Mouse (Mus musculus) lung, adult 2 months (tissue): ENCODE measurements around the gene Cmtr1. TPM values are rescaled to one million over a fixed set of nuclear protein-coding genes. Genes with fewer than 3 reads are reported as not detected.

ENCODE experiments used
- DNase-seq: peaks from one replicate; pipeline ENCODE4 v3.0.0; 2022
- H3K4me1 ChIP-seq: fragments of 200-500 bp; 2 replicates; pipeline ENCODE4 v1.6.1; 2011; ENCODE audit warnings: low read length; ENCODE audit not compliant: control insufficient read depth, insufficient read depth
- H3K4me3 ChIP-seq: fragments of 200-500 bp; replicated peaks from 2 replicates; pipeline ENCODE3; 2011; ENCODE audit warnings: low read depth, mild to moderate bottlenecking, control low read depth, low read length; ENCODE audit errors: extremely low read depth
- CTCF ChIP-seq: fragments of 200-500 bp; IDR thresholded peaks from 2 replicates; pipeline ENCODE4 v1.5.1; 2011; ENCODE audit warnings: mild to moderate bottlenecking, low read length, control low read depth; ENCODE audit not compliant: insufficient read depth
- POLR2A ChIP-seq: fragments of 200-500 bp; IDR thresholded peaks from 2 replicates; pipeline ENCODE4 v1.6.1; 2011; ENCODE audit warnings: low read depth, mild to moderate bottlenecking, control low read depth, low read length, borderline replicate concordance; ENCODE audit errors: extremely low read depth
- WGBS: fragments of 180-500 bp; shearing (Covaris S2); methylation state at CpG from one replicate; pipeline ENCODE4 v1.1.7; 2018; 5-methylcytosine and 5-hydroxymethylcytosine counted together
- polyA plus RNA-seq: library from polyadenylated mRNA; depleted of rRNA; stranded (reverse); fragments of >200 nt; gene quantifications from 2 replicates; pipeline ENCODE4 v1.2.3, GENCODE M21; 2012; rRNA removed

Gene Cmtr1
- polyA plus RNA-seq, 1 experiment, result 30.7 TPM

DNA sequence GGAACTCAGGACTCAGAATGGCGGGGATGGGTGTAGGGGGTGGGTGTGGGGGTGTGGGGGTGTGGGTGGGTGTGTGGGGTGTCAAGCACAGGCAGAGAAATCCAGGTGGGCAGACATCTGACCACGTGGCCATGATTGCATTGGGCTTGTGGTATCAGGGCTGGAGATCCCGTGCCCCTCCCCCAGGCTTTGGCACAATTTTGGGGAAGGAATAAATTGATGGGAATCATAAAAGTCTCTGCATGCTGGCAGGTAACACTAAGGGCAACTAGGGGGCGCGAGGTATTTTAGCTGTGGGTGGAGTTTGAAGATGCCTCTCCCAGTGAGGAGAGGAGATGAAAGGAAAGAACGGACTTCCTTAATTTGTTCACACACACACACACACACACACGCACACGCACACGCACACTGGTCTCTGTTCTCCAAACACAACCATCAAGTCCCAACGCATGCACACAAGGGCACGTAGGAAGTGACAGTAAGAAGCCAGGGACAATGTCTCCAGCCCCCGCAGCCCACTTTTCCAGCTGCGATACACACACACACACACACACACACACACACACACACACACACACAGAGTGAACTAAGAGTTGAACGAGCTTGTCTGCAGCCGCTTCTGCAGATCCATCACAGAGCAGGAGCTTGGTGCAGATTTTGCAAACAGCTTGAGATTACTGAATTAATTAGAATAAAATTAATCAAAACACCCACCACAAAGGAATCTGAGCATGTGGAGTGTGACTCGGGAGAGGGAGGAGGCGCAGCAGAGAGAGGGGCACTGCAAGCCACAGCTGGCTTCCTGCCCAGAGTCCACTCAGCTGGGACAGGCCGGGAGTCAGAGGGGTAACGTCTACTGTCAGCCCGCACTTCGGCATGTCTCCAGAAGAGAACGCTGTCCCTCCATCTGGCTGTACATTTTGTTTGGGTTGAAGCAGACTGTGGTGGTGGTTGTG, 77.7 kb downstream of the Cmtr1 start:
- no peak overlapping the region for H3K4me3 ChIP-seq
- 18% methylated on average over 22 of the region's 22 CpGs for WGBS
- DNase-seq, result no peak
- TF ChIP-seq CTCF (no peak), POLR2A (no peak)
- H3K4me1 ChIP-seq, result no peaks in the 10 kb centered on the region

DNA sequence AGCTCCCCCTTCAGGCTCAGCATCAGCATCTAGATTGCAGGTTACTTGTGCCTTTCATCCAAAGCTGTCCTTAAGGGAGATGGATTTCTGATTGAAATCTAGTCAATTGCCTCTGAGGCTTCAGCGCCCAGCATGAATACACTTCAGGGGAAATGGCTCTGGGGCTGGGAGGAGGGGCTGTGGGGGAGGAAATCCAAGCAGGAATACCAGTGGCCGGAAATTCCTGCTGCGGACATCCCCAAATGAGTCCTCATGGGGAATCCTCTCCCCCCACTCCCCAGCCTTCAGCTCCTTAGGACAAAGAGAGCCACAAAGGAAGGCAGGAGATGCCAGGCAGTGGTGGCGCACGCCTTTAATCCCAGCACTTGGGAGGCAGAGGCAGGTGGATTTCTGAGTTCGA, 87.1 kb downstream of the Cmtr1 start:
- TF ChIP-seq CTCF, result no peak
- no peak for TF ChIP-seq POLR2A
- no peak for DNase-seq
- WGBS, result 68% methylated on average over 6 of the region's 6 CpGs
- no peaks in the 10 kb centered on the region for H3K4me1 ChIP-seq
- H3K4me3 ChIP-seq, result no peak overlapping the region

DNA sequence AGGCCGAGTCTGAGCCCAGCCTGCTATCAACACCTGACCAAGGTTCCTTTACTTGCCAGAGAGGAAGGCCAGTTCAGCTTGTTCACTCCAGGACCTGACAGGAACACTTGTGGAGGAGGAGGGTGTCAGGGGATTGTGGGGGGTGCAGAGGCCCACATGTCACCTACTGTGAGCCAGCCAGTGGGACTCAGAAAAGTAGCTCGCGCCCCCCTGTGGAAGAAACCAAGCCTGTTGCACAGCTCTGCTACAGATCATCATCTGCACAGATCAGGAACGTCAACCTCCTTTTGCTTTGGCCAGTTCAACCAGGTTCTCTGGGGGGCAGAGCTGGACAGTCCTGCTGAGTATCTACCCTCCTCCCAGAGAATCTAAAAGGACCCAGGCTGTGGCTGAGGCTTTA, 94.1 kb downstream of the Cmtr1 start:
- no peak for DNase-seq
- Histone ChIP-seq H3K4me3 (no peak overlapping the region), H3K4me1 (no peaks in the 10 kb centered on the region)
- WGBS, result 62% methylated on average over 4 of the region's 4 CpGs
- no peak for TF ChIP-seq POLR2A
- TF ChIP-seq CTCF, result no peak

Other genes starting within 250 kb of the Cmtr1 start
- 35.8 and 48.0 TPM in 2 replicates for gene Pim1, start 169.8 kb upstream of the Cmtr1 start, polyA plus RNA-seq
- gene Gm17657, start 111.0 kb upstream of the Cmtr1 start, polyA plus RNA-seq, result not detected in 2 replicates
- 16.5 and 17.7 TPM in 2 replicates for gene Tbc1d22b, start 110.8 kb upstream of the Cmtr1 start, polyA plus RNA-seq
- 0.28 TPM in 1 of 2 replicates, not detected in the other for gene Tmem217, start 108.2 kb upstream of the Cmtr1 start, polyA plus RNA-seq
- gene Rnf8, start 45.8 kb upstream of the Cmtr1 start, polyA plus RNA-seq, result 22.5 and 31.1 TPM in 2 replicates
- gene Gm28043, start 45.7 kb upstream of the Cmtr1 start, polyA plus RNA-seq, result 0.75 and 1.2 TPM in 2 replicates
- gene Ccdc167, start 56.4 kb downstream of the Cmtr1 start, polyA plus RNA-seq, result 5.7 and 7.7 TPM in 2 replicates